Mouse (Mus musculus) Patski (cell line): ENCODE measurements around the gene Dpysl5. TPM values are rescaled to one million over a fixed set of nuclear protein-coding genes. Genes with fewer than 3 reads are reported as not detected.
"Not testable (repeated sequence)": the region's sequence is repeated elsewhere in the genome, so short reads cannot be mapped to it uniquely, and the experiment has no call there.

Source experiments
- ATAC-seq: fragments of 100-300 bp; one replicate; pipeline ENCODE4 v1.8.0; 2021
- CTCF ChIA-PET: fragments of 350-600 bp; sonication (Branson Sonifier 250); formaldehyde crosslinking; loops from one replicate; lab custom pipeline; 2022; ENCODE audit warnings: inconsistent platforms; lab: Charles Lee
- POLR2A ChIA-PET: fragments of 350-600 bp; sonication (Branson Sonifier 250); formaldehyde crosslinking; loops from one replicate; lab custom pipeline; 2022; ENCODE audit warnings: antibody characterized with exemption, inconsistent platforms; lab: Charles Lee
- DNase-seq: peaks from one replicate; pipeline ENCODE4 v3.0.0-alpha.2; 2011; ENCODE audit warnings: low read depth, low spot score
- H3K27me3 ChIP-seq: fragments of 371-371 bp; one replicate; pipeline ENCODE4 v1.5.1; 2021
- CTCF ChIP-seq: fragments of 100-300 bp; IDR thresholded peaks from one replicate; pipeline ENCODE4 v1.5.1; 2021
- in situ Hi-C: fragments of 300-500 bp; cut with MboI; formaldehyde crosslinking; loops from 3 replicates; pipeline ENCODE4 v1.11.1; 2018; ENCODE audit warnings: low pct_unique_long_range_greater_than_20kb, mixed read lengths
- polyA plus RNA-seq: library from polyadenylated mRNA; unstranded; gene quantifications from one replicate; pipeline ENCODE4 v1.2.3, GENCODE M21; 2021

The Dpysl5 gene
- polyA plus RNA-seq, 1 experiment from 2014 or later, result 0.31 TPM

- DNase-seq (no peak), ATAC-seq (no peak)
- POLR2A ChIA-PET, result no interaction called here
- no peak for TF ChIP-seq CTCF
- in situ Hi-C loops, result no loop called here
- no peaks in the 10 kb centered on the region for H3K27me3 ChIP-seq
- CTCF ChIA-PET, result interaction anchor here (1.1 to 1.6 kb wide), 3 partner anchors 11 to 26 kb away, joined by 3 read pairs; partner anchors contain the start of gene Slc35f6
Measured at GRCm38 (mm10) chr5:30674001-30674400, 37.4 kb upstream of the Dpysl5 start.

GRCm38 (mm10) chr5:30676800-30677199, 34.6 kb upstream of the Dpysl5 start:
- DNase-seq (no peak), ATAC-seq (no peak)
- in situ Hi-C loops, result no loop called here
- ChIA-PET POLR2A (interaction anchor here (0.5 kb wide), 1 partner anchor 29 kb away, joined by 3 read pairs; no protein-coding TSS in a partner anchor), CTCF (interaction anchor here (1.5 kb wide), 1 partner anchor 9 kb away, joined by 7 read pairs; no protein-coding TSS in a partner anchor)
- no peak for TF ChIP-seq CTCF
- no peaks in the 10 kb centered on the region for H3K27me3 ChIP-seq

GRCm38 (mm10) chr5:30678069-30678468, 33.3 kb upstream of the Dpysl5 start:
- POLR2A ChIA-PET, result interaction anchor here (0.6 kb wide), 1 partner anchor 32 kb away, joined by 3 read pairs; no protein-coding TSS in a partner anchor

GRCm38 (mm10) chr5:30678722-30679296, 32.6 kb upstream of the Dpysl5 start:
- no peaks in the 10 kb centered on the region for H3K27me3 ChIP-seq
- TF ChIP-seq CTCF, result no peak
- ATAC-seq, result no peak
- ChIA-PET CTCF (no interaction called here), POLR2A (no interaction called here)
- in situ Hi-C loops, result no loop called here
- no peak for DNase-seq

More at GRCm38 (mm10) chr5:30678069-30678468, 33.3 kb upstream of the Dpysl5 start:
- DNase-seq, CTCF ChIA-PET, H3K27me3 ChIP-seq, ATAC-seq, in situ Hi-C loops: not testable (repeated sequence)

GRCm38 (mm10) chr5:30679593-30679992, 31.8 kb upstream of the Dpysl5 start:
- CTCF ChIA-PET, result interaction anchor here (0.8 to 1.0 kb wide), 2 partner anchors 14 to 42 kb away, joined by 3 read pairs; no protein-coding TSS in a partner anchor
- no peaks in the 10 kb centered on the region for H3K27me3 ChIP-seq
- POLR2A ChIA-PET, result no interaction called here
- in situ Hi-C loops, result no loop called here
- no peak for TF ChIP-seq CTCF
- DNase-seq, result no peak
- ATAC-seq, result no peak

GRCm38 (mm10) chr5:30681970-30682369, 29.4 kb upstream of the Dpysl5 start:
- TF ChIP-seq CTCF, result no peak
- ChIA-PET POLR2A (no interaction called here), CTCF (interaction anchor here (0.6 kb wide), 1 partner anchor 34 kb away, joined by 3 read pairs; no protein-coding TSS in a partner anchor)
- no peak for DNase-seq
- no peak for ATAC-seq
- no peaks in the 10 kb centered on the region for H3K27me3 ChIP-seq
- in situ Hi-C loops, result no loop called here

- peak; percentile 69 for TF ChIP-seq CTCF
- CTCF ChIA-PET, result no interaction called here
- in situ Hi-C loops, result no loop called here
- ATAC-seq (no peak), DNase-seq (no peak)
- no peaks in the 10 kb centered on the region for H3K27me3 ChIP-seq
- POLR2A ChIA-PET, result no interaction called here
Measured at GRCm38 (mm10) chr5:30682967-30683600, 28.3 kb upstream of the Dpysl5 start.

- ChIA-PET POLR2A (no interaction called here), CTCF (no interaction called here)
- in situ Hi-C loops, result no loop called here
Measured at GRCm38 (mm10) chr5:30683993-30684392, 27.4 kb upstream of the Dpysl5 start.

GRCm38 (mm10) chr5:30686781-30687180, 24.6 kb upstream of the Dpysl5 start:
- H3K27me3 ChIP-seq, result no peaks in the 10 kb centered on the region
- ChIA-PET CTCF (interaction anchor here (0.8 to 2.6 kb wide), 10 partner anchors 10 to 113 kb away, joined by 3 to 7 read pairs (median 4); partner anchors contain the start of gene Cenpa), POLR2A (no interaction called here)
- ATAC-seq (no peak), DNase-seq (no peak)
- TF ChIP-seq CTCF, result peak; percentile 70
- in situ Hi-C loops, result no loop called here

More at GRCm38 (mm10) chr5:30683993-30684392, 27.4 kb upstream of the Dpysl5 start:
- DNase-seq, result no peak
- TF ChIP-seq CTCF, result peak; percentile 62
- no peak for ATAC-seq
- H3K27me3 ChIP-seq, result no peaks in the 10 kb centered on the region

- ATAC-seq (no peak), DNase-seq (no peak)
- H3K27me3 ChIP-seq, result peaks cover 27% of the 10 kb centered on the region
- ChIA-PET POLR2A (no interaction called here), CTCF (no interaction called here)
- TF ChIP-seq CTCF, result no peak
- in situ Hi-C loops, result loop anchor here (10.0 kb wide), 1 partner anchor 304 kb away; no protein-coding TSS in a partner anchor
Measured at GRCm38 (mm10) chr5:30700361-30701000, 10.9 kb upstream of the Dpysl5 start.

GRCm38 (mm10) chr5:30701373-30701772, 10.0 kb upstream of the Dpysl5 start:
- ATAC-seq, POLR2A ChIA-PET, DNase-seq, CTCF ChIA-PET: not testable (repeated sequence)
- in situ Hi-C loops, result loop anchor here (10.0 kb wide), 1 partner anchor 303 kb away; no protein-coding TSS in a partner anchor
- H3K27me3 ChIP-seq, result peaks cover 27% of the 10 kb centered on the region
